Mouse (Mus musculus): ENCODE results near the gene Olfr1382.
"Not testable (repeated sequence)": the region's sequence is repeated elsewhere in the genome, so short reads cannot be mapped to it uniquely, and the experiment has no call there.

Olfr1382 gene

DNA sequence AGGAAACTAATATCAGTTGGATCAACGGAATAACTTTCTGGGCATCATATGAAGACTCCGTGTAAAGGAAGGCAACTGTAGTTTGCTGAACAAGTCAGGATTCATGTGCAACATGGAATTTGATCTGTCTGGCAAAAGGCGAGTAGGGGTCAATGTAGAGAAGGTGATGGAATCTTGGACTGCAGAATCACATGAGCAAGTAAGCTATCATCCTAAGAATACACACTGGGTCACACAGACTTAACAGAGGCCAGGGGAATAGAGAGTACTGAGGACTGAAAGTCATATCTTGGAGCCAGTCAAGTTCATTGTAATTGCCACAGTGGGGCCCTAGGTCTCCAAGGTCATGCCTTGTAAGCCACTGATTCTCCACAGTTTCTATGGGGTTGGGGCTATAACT lies at the start of gene Olfr1382:
Olfr1382 (plus strand) TSS at position 301 of the 400 bp plus-strand sequence.
- no peak for DNase-seq

- no peak for DNase-seq
These were observed 42.1 kb upstream of the Olfr1382 start for GRCm38 (mm10) chr11:49485973-49486372.

- DNase-seq: not testable (repeated sequence)
These were observed 39.3 kb upstream of the Olfr1382 start, which contains the start of gene Olfr1385 for GRCm38 (mm10) chr11:49488770-49489169. Gene Olfr1385, plus strand, starts transcription at chr11:49489070.

GRCm38 (mm10) chr11:49518086-49518485 lies 10.0 kb upstream of the Olfr1382 start:
- DNase-seq: no peak

GRCm38 (mm10) chr11:49519348-49519747 lies 8.7 kb upstream of the Olfr1382 start, which contains the start of gene Olfr1383:
Gene Olfr1383, plus strand, starts transcription at chr11:49519648.
- DNase-seq: no peak

DNA sequence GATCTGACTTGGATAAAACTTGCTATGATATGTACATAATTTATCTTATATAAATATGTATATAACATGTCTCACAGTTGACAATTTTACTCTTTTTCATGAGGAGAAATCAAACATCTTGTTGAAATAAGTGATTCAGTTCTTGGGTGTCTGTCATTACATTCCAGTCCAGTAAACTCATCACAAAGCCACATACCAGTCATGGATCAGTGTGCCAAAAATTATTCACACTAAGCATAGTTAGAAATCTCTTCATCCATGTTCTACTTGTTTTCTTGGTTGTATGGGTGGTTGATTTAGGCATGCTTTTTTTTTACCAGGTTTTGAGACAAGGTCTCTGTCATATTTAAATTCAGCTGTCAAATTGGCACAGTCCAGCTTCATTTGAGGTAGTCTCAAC lies 4.7 kb downstream of the Olfr1382 start:
- DNase-seq: no peak

- DNase-seq: not testable (repeated sequence)
These were observed 8.6 kb downstream of the Olfr1382 start for GRCm38 (mm10) chr11:49536631-49537030.

DNA sequence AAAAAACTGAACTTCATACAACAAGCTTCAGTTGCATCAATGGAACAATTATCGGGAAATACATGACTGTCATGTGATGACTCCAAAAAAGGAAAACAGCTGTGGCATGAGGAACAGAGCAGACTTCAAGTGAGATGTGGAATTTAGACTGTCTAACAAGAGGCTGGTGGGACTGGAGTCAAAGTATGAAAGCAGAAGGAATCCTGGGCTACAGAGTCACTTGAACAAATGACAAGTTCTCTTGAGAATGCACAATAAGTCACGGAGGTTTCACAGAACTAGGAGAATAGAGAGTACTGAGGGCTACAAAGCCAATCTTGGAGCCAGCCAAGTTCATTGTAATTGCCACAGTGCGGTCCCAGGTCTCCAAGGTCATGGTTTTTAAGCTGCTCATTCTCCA lies 15.1 kb downstream of the Olfr1382 start, which contains the start of gene Olfr1381:
Olfr1381 (plus strand) TSS at position 301 of the 400 bp plus-strand sequence.
- not testable (repeated sequence) for DNase-seq

DNA sequence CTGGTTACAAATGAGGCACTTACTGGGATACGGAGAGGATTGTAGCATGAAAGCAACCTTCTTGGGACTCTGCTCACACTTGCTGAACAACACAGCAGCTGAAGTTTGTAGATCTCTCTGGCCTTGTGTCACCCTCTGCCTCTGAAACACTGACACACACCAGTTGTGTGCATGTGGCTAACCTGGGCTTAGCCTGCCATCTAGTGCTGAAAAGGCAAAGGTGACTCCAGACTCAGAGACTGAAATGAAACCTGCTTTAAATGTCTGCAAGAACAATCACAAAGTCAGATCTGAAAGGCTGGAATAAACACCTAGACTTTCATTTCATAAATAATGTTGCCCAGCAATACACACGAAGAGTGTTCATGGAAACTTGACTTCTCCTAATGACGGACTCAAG lies 26.0 kb downstream of the Olfr1382 start:
- DNase-seq: not testable (repeated sequence)

GRCm38 (mm10) chr11:49556578-49556977 lies 28.5 kb downstream of the Olfr1382 start, which contains the start of gene Olfr1380:
Gene Olfr1380, plus strand, starts transcription at chr11:49556878.
- not testable (repeated sequence) for DNase-seq

GRCm38 (mm10) chr11:49575054-49575453 lies 47.0 kb downstream of the Olfr1382 start:
- not testable (repeated sequence) for DNase-seq

DNA sequence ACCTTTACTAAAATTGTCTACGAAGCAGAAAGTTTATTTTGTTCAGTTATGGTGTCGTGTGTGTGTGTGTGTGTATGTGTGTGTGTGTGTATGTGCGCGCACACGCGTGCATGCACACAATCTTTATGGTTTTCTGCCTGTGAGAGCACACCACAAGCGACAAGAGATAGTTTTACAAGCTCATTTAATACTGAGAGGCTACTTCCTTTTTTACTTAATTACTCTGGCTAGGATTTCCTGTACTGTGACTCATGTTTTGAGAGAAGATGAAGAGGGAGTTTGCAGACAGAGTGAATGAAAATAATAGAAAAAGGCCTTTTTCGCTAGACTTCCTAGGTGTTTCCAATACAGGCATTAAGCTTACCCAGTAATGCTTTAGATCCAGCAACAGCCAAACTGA lies 52.4 kb downstream of the Olfr1382 start:
- DNase-seq: not testable (repeated sequence)

All from spleen, adult 18-20 months (tissue).